Mouse (Mus musculus): ENCODE results near the gene Tra2a. TPM values are rescaled to one million over a fixed set of nuclear protein-coding genes. Genes with fewer than 3 reads are reported as not detected.
A peak's percentile ranks its signal among the peaks of the same experiment; 100 is the strongest.
"Not testable (repeated sequence)": the region's sequence is repeated elsewhere in the genome, so short reads cannot be mapped to it uniquely, and the experiment has no call there.

Gene Tra2a
- total RNA-seq (2018; cell fraction: chromatin; rRNA removed) = 100 to 1,000 TPM; 226 to 536 (median 306) TPM
- total RNA-seq (2018; cell fraction: cytosol; rRNA removed) = 10 to 100 TPM; 27.4 to 80.5 (median 43.0) TPM
- 100 to 1,000 TPM; 175 to 729 (median 290) TPM for total RNA-seq (2018; cell fraction: nucleus; rRNA removed)
- polyA plus RNA-seq (2018) = 54.9 to 74.0 TPM (median 70.4 TPM) in 3 replicates

DNA sequence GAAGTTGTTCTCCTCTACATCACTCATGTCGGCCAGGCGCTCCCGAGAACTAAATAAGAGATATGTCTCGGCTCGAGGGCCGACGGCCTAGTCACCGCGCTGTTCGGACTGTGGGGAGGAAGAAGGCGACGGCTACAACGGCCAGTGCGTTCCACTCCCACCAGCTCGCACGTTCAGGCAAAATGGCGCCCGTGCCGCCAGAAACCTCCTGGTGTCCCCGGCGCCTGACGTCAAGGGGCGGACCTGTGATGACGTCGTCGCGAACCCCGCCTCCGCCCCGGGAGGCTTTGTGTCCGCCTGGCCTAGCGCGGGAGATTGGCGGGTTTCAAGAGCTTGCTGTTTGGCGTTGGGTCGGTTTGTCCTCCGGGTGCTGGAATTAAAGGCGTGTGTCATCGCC, at the start of gene Tra2a:
Tra2a (minus strand) TSS at position 187 of the 397 bp plus-strand sequence.
- under 1% methylated on average over 39 of the region's 39 CpGs for WGBS (ENCODE audit: missing documents)

DNA sequence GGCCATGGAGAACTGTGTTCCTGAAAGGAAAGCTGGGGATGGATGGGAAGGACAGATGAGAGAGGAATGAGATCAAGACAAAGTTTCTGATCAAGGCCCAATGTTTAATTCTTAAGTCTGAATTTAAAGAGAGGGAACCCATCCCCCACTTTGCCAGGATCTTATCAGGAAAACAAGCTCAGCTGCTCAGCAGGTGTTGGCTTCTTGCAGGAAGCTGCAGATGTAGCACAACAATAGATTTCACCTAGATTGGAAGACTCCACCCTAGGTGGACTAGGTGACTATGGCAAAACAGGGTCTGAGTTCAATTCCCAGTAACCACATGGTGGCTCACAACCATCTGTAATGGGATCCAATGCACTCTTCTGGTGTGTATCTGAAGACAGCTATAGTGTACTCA, 34.5 kb upstream of the Tra2a start:
- Histone ChIP-seq H3K36me3 (ENCODE audit: inconsistent target) (no peaks in the 10 kb centered on the region), H3K4me3 (ENCODE audit: inconsistent target) (no peak overlapping the region), H3K79me2 (ENCODE audit: inconsistent target) (no peaks in the 10 kb centered on the region), H3K27ac (no peak overlapping the region)

More for the DNA sequence above, at the start of gene Tra2a:
- H3K4me3 ChIP-seq (ENCODE audit: inconsistent target) = peak within 1 kb of the TSS; percentile 77
- H3K36me3 ChIP-seq (ENCODE audit: inconsistent target) = no peaks in the 10 kb centered on the region
- peak within 1 kb of the TSS; percentile 48 for H3K27ac ChIP-seq
- H3K79me2 ChIP-seq (ENCODE audit: inconsistent target) = peaks cover 45% of the 10 kb centered on the region

DNA sequence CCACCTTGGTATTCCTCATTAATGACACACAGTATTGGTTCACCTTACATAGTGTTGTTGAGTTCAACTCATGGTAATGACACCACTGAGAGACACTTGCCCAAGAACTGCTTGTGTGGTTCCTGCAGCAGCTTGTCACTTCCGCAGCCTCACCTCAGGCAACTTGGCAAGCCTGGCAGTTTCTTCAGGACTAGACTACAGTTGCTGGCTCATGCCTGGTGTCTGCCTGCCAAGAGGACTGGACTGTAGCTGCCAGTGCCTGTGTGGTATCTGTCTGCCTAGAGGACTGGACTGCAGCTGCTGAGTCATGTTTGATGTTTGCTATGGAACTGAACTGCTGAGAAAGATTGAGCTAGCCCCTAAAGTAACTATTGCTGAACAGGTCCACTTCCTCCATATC, 18.3 kb upstream of the Tra2a start:
- H3K79me2 ChIP-seq (ENCODE audit: inconsistent target) = no peaks in the 10 kb centered on the region
- whole genome bisulfite sequencing (ENCODE audit: missing documents) = 79% methylated on average over 1 of the region's 1 CpGs
- H3K27ac ChIP-seq = no peak overlapping the region
- H3K36me3 ChIP-seq (ENCODE audit: inconsistent target) = no peaks in the 10 kb centered on the region
- H3K4me3 ChIP-seq (ENCODE audit: inconsistent target) = no peak overlapping the region

DNA sequence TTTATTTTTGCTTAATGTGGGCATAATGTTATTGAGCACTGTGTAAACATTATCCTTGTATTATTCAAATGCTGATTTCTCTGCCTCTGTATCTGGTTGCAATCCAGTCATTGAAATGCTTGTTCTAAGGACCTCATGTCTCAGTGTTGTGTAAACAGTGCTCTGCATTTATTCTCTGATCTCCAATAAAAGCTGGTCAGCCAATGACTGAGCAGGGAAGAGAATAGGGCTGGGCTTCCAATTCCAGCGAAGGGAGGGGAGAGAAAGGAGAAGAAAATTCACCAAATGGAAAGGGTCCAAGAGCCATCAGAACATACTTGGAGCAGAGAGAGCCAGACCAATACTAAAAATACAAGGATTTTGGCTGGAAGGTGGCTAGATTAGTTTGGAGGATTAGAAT, 17.1 kb upstream of the Tra2a start:
- 82% methylated on average over 1 of the region's 1 CpGs for WGBS (ENCODE audit: missing documents)
- Histone ChIP-seq H3K36me3 (ENCODE audit: inconsistent target) (no peaks in the 10 kb centered on the region), H3K4me3 (ENCODE audit: inconsistent target) (no peak overlapping the region), H3K79me2 (ENCODE audit: inconsistent target) (no peaks in the 10 kb centered on the region), H3K27ac (no peak overlapping the region)

DNA sequence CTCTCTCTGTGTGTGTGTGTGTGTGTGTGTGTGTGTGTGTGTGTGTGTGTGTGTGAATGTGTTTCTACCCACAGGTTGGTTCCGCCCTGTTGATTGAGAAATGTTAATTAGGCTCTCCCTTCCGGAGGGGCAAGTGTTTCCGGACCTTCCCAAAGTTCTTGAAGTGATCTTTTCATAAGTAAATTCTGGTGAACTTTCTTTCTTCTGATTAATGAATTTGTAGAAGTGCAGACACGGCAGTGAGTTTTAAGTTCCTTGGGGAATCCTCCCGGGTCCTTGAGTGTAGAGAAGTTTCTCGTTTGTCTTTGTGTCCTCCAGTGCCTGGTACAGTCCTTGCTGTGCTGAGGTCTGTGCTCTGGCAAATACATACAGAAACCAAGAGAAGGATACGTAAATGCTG, 11.5 kb upstream of the Tra2a start:
- WGBS (ENCODE audit: missing documents) = 93% methylated on average over 6 of the region's 7 CpGs
- Histone ChIP-seq H3K4me3 (ENCODE audit: inconsistent target) (no peak overlapping the region), H3K27ac (no peak overlapping the region), H3K79me2 (ENCODE audit: inconsistent target) (no peaks in the 10 kb centered on the region), H3K36me3 (ENCODE audit: inconsistent target) (no peaks in the 10 kb centered on the region)

DNA sequence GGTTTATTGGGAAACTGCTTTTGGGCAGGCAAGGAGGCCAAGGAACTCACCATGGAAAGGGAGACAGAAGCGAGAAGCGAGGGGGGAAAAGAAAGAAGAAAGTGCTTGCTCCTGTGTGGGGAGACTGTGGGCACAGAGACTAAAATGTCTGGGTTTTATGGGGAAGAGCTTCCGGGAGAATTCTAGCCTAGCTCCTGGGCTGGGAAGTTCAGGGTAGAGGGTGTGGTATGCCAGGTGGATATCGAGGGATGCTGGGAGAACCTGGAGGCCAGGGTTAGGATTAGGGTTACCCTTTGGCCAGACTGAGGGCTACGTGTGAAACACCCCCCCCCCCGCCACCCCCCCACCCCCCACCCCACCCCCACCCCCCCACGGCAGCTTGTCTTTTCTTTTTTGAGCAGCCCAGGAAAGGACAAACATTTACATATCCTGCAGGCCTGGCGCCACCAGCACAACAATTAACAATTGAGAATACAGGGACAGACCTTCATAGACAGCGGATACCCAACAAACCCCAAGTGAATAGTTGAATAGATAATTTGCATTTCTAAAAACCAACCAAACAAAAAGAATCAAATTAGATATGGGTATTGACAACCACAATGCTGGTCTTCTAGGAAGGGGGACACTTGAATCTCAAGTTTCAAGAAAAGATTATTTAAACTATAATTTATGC, 10.7 kb upstream of the Tra2a start:
- H3K79me2 ChIP-seq (ENCODE audit: inconsistent target) = no peaks in the 10 kb centered on the region
- no peaks in the 10 kb centered on the region for H3K36me3 ChIP-seq (ENCODE audit: inconsistent target)
- H3K4me3 ChIP-seq (ENCODE audit: inconsistent target) = no peak overlapping the region
- WGBS (ENCODE audit: missing documents) = 84% methylated on average over 8 of the region's 9 CpGs
- no peak overlapping the region for H3K27ac ChIP-seq

DNA sequence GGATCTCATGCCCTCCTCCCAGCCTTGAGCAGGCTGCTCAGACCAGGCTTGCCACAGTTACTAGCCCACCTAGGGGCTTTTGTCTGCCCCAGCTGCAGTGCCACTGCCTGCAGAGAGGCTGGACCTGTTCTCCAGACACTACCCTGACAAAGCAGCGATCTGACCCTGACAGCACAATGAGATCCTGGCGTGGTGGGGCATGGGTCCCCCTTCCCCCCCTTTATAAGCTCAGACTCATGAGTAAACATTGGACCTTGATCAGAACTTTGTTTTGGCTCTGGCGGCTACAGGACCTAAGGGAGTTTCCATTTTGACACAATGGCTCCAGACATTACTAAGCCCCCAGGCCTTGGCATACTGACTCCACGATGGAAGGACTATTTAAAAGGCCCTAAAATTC, 10.1 kb upstream of the Tra2a start:
- H3K79me2 ChIP-seq (ENCODE audit: inconsistent target) = no peaks in the 10 kb centered on the region
- no peaks in the 10 kb centered on the region for H3K36me3 ChIP-seq (ENCODE audit: inconsistent target)
- no peak overlapping the region for H3K27ac ChIP-seq
- no peak overlapping the region for H3K4me3 ChIP-seq (ENCODE audit: inconsistent target)
- 86% methylated on average over 4 of the region's 4 CpGs for WGBS (ENCODE audit: missing documents)

DNA sequence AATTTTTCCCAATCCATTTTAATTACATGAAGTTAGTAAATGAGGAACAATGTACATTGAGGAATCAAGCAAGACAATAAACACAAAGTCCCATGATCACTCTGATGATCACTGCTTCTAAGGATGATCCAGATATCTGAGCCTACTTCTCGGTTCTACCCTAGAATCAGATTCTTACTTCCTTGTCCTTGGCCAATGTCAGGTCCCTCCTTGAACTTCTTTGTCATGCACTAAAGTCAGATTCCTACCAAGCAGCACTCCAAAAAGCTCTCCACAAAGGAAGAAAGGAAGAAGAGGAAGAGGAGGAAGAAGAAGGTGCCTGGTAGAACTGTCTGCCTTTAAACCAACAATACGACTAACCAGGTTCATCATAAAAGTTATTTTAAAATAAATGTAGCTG, 9.0 kb upstream of the Tra2a start:
- Histone ChIP-seq H3K27ac (no peak overlapping the region), H3K79me2 (ENCODE audit: inconsistent target) (no peaks in the 10 kb centered on the region), H3K4me3 (ENCODE audit: inconsistent target) (no peak overlapping the region), H3K36me3 (ENCODE audit: inconsistent target) (no peaks in the 10 kb centered on the region)
- WGBS (ENCODE audit: missing documents) = 87% methylated on average over 2 of the region's 2 CpGs

DNA sequence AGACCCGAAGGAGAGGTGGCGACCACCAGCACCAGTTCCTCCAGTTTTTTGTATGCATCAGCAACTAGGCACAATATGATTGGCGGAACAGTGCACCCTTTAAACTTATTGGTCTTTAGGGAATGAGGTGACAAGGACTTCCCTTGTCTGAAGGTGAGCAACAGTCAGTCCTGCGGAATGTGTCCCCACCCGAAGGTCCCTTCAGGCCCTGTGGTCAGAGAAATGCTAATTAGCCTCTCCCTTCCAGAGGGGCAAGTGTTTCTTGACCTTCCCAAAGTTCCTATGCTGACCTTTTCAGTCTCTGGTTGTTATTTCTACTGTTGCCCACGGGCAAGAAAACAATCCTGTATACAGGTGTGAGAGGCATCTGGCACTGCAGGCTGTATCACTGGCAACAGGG, 8.0 kb upstream of the Tra2a start:
- WGBS (ENCODE audit: missing documents) = 96% methylated on average over 6 of the region's 6 CpGs
- no peak overlapping the region for H3K4me3 ChIP-seq (ENCODE audit: inconsistent target)

DNA sequence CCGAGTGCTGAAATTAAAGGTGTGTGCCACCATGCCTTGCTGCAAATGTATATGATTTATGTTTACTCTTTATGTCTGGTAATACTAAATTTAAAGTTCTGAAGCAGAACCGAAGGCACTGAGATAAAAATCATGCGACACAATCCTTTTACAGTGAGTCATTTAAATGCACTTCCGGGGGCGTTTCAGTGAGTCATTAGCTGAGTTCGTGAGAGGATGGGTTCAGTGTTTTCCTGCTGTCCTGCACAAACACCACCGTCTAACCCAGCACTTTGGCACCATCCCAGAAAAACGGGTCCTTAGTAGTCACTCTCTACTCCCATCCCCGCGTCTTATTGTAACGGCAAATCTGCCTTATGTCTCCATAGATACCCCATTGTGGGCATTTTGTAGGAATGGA, 6.1 kb upstream of the Tra2a start:
- Histone ChIP-seq H3K36me3 (ENCODE audit: inconsistent target) (no peaks in the 10 kb centered on the region), H3K27ac (no peak overlapping the region), H3K79me2 (ENCODE audit: inconsistent target) (no peaks in the 10 kb centered on the region), H3K4me3 (ENCODE audit: inconsistent target) (no peak overlapping the region)
- WGBS (ENCODE audit: missing documents) = 60% methylated on average over 11 of the region's 11 CpGs

More for the DNA sequence above, 8.0 kb upstream of the Tra2a start:
- no peak overlapping the region for H3K27ac ChIP-seq
- no peaks in the 10 kb centered on the region for H3K79me2 ChIP-seq (ENCODE audit: inconsistent target)
- no peaks in the 10 kb centered on the region for H3K36me3 ChIP-seq (ENCODE audit: inconsistent target)

DNA sequence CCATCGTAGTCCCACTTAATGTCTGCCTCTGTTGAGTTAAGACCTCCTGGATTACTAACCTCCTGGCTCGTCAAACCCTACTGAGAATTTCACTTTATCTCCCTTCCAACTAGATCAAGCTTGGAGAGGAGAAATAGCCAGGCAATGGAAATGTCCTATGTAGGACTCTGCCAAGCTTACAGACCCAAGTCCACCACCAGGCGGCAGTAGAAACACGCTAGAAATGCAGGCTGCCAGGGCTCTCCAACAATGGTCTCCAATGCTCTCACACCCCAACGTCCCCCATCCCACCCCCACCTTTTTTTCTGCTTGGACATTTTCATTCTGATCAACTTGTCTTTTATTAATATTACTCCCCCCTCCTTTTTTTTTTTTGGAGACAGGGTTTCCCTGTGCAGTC, 5.4 kb upstream of the Tra2a start:
- H3K79me2 ChIP-seq (ENCODE audit: inconsistent target) = no peaks in the 10 kb centered on the region
- H3K36me3 ChIP-seq (ENCODE audit: inconsistent target) = no peaks in the 10 kb centered on the region
- no peak overlapping the region for H3K4me3 ChIP-seq (ENCODE audit: inconsistent target)
- WGBS (ENCODE audit: missing documents) = 24% methylated on average over 5 of the region's 5 CpGs
- H3K27ac ChIP-seq = no peak overlapping the region

DNA sequence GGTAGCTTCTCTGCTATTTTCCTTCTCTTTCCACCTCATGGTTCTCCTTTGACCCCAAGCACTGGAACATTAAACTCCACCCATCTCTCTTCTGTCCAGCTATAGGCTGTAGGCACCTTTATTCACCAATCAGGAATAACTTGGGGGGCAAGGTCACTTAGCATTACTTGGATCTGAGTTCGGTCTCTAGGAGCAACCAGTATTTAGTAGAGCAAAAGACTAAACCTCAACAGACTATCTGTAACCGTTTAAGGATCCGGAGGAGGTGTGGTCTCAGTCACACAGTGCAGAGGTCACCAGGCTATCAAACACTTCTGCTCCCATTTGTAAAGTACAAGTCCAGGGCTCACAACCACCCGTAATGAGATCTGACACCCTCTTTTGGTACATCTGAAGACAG, 3.9 kb upstream of the Tra2a start:
- no peak overlapping the region for H3K4me3 ChIP-seq (ENCODE audit: inconsistent target)
- H3K36me3 ChIP-seq (ENCODE audit: inconsistent target) = no peaks in the 10 kb centered on the region
- 89% methylated on average over 4 of the region's 4 CpGs for WGBS (ENCODE audit: missing documents)
- peaks cover 7% of the 10 kb centered on the region for H3K79me2 ChIP-seq (ENCODE audit: inconsistent target)
- no peak overlapping the region for H3K27ac ChIP-seq

DNA sequence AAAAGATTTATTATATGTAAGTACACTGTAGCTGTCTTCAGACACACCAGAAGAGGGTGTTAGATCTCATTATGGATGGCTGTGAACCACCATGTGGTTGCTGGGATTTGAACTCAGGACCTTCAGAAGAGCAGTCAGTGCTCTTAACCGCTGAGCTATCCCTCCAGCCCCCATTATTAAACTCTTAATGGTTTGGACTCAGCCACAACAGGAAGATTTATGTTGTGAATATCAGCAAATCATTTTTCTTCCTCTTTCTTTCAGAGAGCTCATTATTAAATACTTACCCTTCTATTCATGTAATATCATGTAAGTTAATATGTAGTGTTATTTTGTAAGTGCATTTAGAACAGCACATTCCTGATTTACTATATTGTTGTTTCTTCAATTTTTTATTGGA, 1.4 kb upstream of the Tra2a start:
- not testable (repeated sequence) for H3K36me3 ChIP-seq (ENCODE audit: inconsistent target); H3K27ac ChIP-seq; H3K4me3 ChIP-seq (ENCODE audit: inconsistent target)
- WGBS (ENCODE audit: missing documents) = 100% methylated on average over 1 of the region's 1 CpGs
- peaks cover 32% of the 10 kb centered on the region for H3K79me2 ChIP-seq (ENCODE audit: inconsistent target)

DNA sequence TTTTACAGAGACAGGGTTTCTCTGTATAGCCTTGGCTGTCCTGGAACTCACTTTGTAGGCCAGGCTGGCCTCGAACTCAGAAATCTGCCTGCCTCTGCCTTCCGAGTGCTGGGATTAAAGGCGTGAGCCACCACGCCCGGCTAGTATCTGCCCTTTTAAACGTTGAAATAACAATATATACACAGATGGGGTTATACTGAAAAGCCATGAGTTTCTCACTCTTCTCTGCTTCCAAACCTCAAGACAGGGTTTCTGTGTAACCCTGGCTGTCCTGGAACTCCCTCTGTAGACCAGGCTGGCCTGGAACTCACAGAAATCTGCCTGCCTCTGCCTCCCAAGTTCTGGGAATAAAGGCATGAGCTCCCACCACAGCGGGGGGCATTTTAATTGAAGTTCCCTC, 613 bp upstream of the Tra2a start:
- H3K4me3 ChIP-seq (ENCODE audit: inconsistent target); H3K27ac ChIP-seq; H3K36me3 ChIP-seq (ENCODE audit: inconsistent target): not testable (repeated sequence)
- 95% methylated on average over 2 of the region's 7 CpGs for WGBS (ENCODE audit: missing documents)
- H3K79me2 ChIP-seq (ENCODE audit: inconsistent target) = peaks cover 39% of the 10 kb centered on the region

DNA sequence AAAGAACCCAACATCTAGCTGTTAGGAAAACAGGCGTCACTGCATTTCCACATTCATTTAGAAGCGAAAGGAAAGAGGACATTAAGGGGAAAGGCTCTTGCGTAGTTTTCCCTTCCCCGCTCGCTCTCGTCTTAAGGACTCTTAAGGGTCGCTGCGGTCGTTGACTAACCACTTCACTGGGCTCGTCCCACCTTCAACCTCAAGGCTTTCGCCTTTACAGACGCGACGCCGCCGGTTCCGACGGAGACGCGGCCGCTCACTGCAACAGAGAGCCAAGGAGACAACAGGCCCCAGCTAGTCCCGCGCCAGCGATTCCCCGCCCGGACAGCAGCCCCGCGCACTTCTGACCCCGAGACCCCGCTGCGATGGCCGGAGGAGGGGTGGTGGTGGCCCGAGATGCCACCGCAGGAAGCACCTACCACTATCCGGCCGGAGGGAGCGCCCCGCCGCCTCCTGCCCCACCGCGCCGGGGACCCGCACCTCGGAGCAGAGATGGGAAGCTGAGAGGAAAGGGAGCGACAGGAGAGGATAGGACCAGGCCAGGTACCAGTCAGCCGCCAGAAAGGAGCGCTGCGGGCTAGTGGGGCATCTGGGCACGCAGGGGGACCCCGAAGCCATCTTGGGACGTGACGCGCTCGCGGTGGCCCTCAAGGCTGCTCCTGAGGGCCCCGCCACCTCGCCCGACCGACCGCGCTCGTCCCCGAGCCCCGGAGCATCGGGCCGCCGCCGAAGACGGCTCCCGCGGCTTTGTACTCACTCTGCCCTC, 569 bp downstream of the Tra2a start:
- peak overlapping the region; percentile 77 for H3K4me3 ChIP-seq (ENCODE audit: inconsistent target)
- peaks cover 51% of the 10 kb centered on the region for H3K79me2 ChIP-seq (ENCODE audit: inconsistent target)
- WGBS (ENCODE audit: missing documents) = 2% methylated on average over 51 of the region's 71 CpGs
- no peaks in the 10 kb centered on the region for H3K36me3 ChIP-seq (ENCODE audit: inconsistent target)
- peak overlapping the region; percentile 48 for H3K27ac ChIP-seq
